Mouse (Mus musculus): Measurements from ENCODE around the gene Irx5. TPM values are rescaled to one million over a fixed set of nuclear protein-coding genes. Genes with fewer than 3 reads are reported as not detected.

Irx5 gene
- total and polyA plus RNA-seq, 2 experiments from 2014 or later, result 13.9 to 18.3 TPM

GRCm38 (mm10) chr8:92363217-92364147 is 6.1 kb downstream of the Irx5 start:
- Histone ChIP-seq H3K9ac (replicated peaks; ENCODE audit: low read length) (no peak overlapping the region; the same call in 1 of the 2 replicates), H3K36me3 (ENCODE audit: insufficient read depth, low read length) (no peaks in the 10 kb centered on the region), H3K27me3 (ENCODE audit: insufficient read depth, low read length) (peaks cover 22% of the 10 kb centered on the region), H3K4me3 (ENCODE audit: low read length) (peak overlapping the region; percentile 25), H3K27ac (peak overlapping the region; percentile 27; the same call in 1 of the 2 replicates), H3K4me2 (ENCODE audit: low read depth, low read length) (peak overlapping the region; percentile 49), H3K4me1 (ENCODE audit: insufficient read depth, low read length) (peaks cover 6% of the 10 kb centered on the region; the same call in 1 of the 2 replicates), H3K9me3 (ENCODE audit: low read length) (no peaks in the 10 kb centered on the region)
- TF ChIP-seq CTCF (IDR thresholded peaks at IDR 0.05; ENCODE audit: low read depth), result no peak
- DNase-seq (ENCODE audit: low spot score) (peak; percentile 65), ATAC-seq (peak; percentile 34; the same call in 1 of the 2 replicates)
- WGBS, result 5% methylated on average over 45 of the region's 45 CpGs

DNA sequence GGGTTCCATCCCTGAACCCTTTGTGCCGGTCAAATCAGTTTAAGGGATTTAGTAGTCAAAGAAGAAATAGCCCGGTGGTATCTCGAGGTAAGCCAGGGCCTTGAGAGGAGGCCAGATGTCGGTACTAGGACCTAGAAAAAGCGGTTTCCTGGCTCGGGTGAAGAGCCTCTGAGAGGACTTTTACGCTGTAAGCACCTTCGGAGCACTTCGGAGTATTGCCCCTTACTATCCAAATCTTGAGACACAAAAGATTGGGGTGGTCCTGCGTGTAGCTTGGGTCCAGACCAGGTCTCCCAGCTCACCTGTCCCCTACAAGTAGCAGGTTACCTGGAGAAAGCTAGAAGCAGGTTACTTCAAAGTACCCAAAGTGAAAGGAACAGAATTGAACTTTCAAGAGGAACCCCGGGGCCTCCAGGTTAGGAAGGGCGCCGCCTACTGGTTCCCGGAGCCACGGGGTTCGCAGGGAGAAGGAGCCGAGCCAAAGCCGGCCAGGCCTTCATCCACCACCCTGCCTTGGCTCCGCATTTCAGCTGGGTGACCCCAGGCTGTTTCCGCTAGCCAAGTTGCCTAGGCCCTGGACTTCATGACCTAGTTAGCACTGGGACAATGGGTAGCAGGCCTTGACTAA is 6.8 kb downstream of the Irx5 start:
- H3K4me3 ChIP-seq (ENCODE audit: low read length), result 0 out of 2 replicates have a peak overlapping the region, but pooled peaks have one; percentile 25
- TF ChIP-seq CTCF (IDR thresholded peaks at IDR 0.05; ENCODE audit: low read depth), result peak; percentile 56
- 13% methylated on average over 20 of the region's 20 CpGs for WGBS
- ATAC-seq, result no peak
- peaks cover 22% of the 10 kb centered on the region for H3K27me3 ChIP-seq (ENCODE audit: insufficient read depth, low read length)
- H3K4me2 ChIP-seq (ENCODE audit: low read depth, low read length), result peak overlapping the region; percentile 49
- DNase-seq (ENCODE audit: low spot score), result peak; percentile 69
- H3K27ac ChIP-seq, result peak overlapping the region; percentile 22; the same call in 1 of the 2 replicates
- H3K4me1 ChIP-seq (ENCODE audit: insufficient read depth, low read length), result peaks cover 6% of the 10 kb centered on the region; the same call in 1 of the 2 replicates
- no peaks in the 10 kb centered on the region for H3K9me3 ChIP-seq (ENCODE audit: low read length)
- H3K36me3 ChIP-seq (ENCODE audit: insufficient read depth, low read length), result no peaks in the 10 kb centered on the region
- no peak overlapping the region for H3K9ac ChIP-seq (replicated peaks; ENCODE audit: low read length)

DNA sequence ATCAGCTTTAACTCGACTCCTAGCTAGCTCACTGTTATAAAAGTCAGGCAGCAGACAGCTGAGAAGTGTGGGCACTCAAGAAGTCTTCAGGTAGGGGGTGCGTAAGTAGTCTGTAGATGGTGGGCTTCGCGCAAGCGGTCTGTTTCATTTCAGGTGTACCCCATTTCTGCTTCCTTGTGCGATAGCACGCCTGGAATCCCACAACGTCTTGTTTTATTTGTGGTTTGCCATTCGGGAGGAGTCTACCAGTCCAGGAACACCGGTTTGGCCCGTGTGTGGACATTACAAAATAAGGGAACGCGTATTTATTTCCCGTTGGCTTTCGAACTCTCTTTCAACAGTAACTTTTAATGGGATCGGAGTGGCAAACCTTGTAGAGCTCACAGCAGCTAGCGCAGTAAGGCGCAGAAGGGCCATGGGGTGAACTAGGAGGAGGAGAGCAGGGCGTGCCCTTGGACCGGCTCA is 7.4 kb downstream of the Irx5 start:
- ATAC-seq (no peak), DNase-seq (ENCODE audit: low spot score) (no peak)
- peak overlapping the region; percentile 49 for H3K4me2 ChIP-seq (ENCODE audit: low read depth, low read length)
- no peak for TF ChIP-seq CTCF (IDR thresholded peaks at IDR 0.05; ENCODE audit: low read depth)
- H3K4me1 ChIP-seq (ENCODE audit: insufficient read depth, low read length), result peaks cover 6% of the 10 kb centered on the region; the same call in 1 of the 2 replicates
- peaks cover 22% of the 10 kb centered on the region for H3K27me3 ChIP-seq (ENCODE audit: insufficient read depth, low read length)
- 0 out of 2 replicates have a peak overlapping the region, but pooled peaks have one; percentile 21 for H3K9ac ChIP-seq (replicated peaks; ENCODE audit: low read length)
- no peaks in the 10 kb centered on the region for H3K9me3 ChIP-seq (ENCODE audit: low read length)
- H3K36me3 ChIP-seq (ENCODE audit: insufficient read depth, low read length), result no peaks in the 10 kb centered on the region
- peak overlapping the region; percentile 36; the same call in 1 of the 2 replicates for H3K27ac ChIP-seq
- peak overlapping the region; percentile 25; the same call in 1 of the 2 replicates for H3K4me3 ChIP-seq (ENCODE audit: low read length)
- WGBS, result 37% methylated on average over 20 of the region's 20 CpGs

- Histone ChIP-seq H3K36me3 (ENCODE audit: insufficient read depth, low read length) (no peaks in the 10 kb centered on the region), H3K4me3 (ENCODE audit: low read length) (peak overlapping the region; percentile 16; the same call in 1 of the 2 replicates), H3K9ac (replicated peaks; ENCODE audit: low read length) (0 out of 2 replicates have a peak overlapping the region, but pooled peaks have one; percentile 21), H3K27ac (peak overlapping the region; percentile 36), H3K4me2 (ENCODE audit: low read depth, low read length) (peak overlapping the region; percentile 49), H3K4me1 (ENCODE audit: insufficient read depth, low read length) (peaks cover 6% of the 10 kb centered on the region; the same call in 1 of the 2 replicates), H3K9me3 (ENCODE audit: low read length) (no peaks in the 10 kb centered on the region), H3K27me3 (ENCODE audit: insufficient read depth, low read length) (peaks cover 22% of the 10 kb centered on the region)
- DNase-seq (ENCODE audit: low spot score), result peak; percentile 41
- ATAC-seq, result no peak
- 13% methylated on average over 36 of the region's 36 CpGs for WGBS
- TF ChIP-seq CTCF (IDR thresholded peaks at IDR 0.05; ENCODE audit: low read depth), result no peak
These were observed 8.0 kb downstream of the Irx5 start for GRCm38 (mm10) chr8:92365241-92365943.

GRCm38 (mm10) chr8:92365944-92366735 is 8.7 kb downstream of the Irx5 start:
- Histone ChIP-seq H3K27me3 (ENCODE audit: insufficient read depth, low read length) (peaks cover 22% of the 10 kb centered on the region), H3K9me3 (ENCODE audit: low read length) (no peaks in the 10 kb centered on the region), H3K27ac (no peak overlapping the region), H3K9ac (replicated peaks; ENCODE audit: low read length) (no peak overlapping the region), H3K4me2 (ENCODE audit: low read depth, low read length) (peak overlapping the region; percentile 49), H3K4me3 (ENCODE audit: low read length) (peak overlapping the region; percentile 16; the same call in 1 of the 2 replicates), H3K4me1 (ENCODE audit: insufficient read depth, low read length) (peaks cover 6% of the 10 kb centered on the region; the same call in 1 of the 2 replicates), H3K36me3 (ENCODE audit: insufficient read depth, low read length) (no peaks in the 10 kb centered on the region)
- 17% methylated on average over 26 of the region's 26 CpGs for WGBS
- DNase-seq (ENCODE audit: low spot score), result no peak
- TF ChIP-seq CTCF (IDR thresholded peaks at IDR 0.05; ENCODE audit: low read depth), result no peak
- no peak for ATAC-seq
